Mouse (Mus musculus) ZHBTc4 (cell line): ENCODE measurements at regions not wholly inside any gene's neighbourhood (a gene's known extent, or its start where the extent isn't known, plus 50 kb on each side); places are given as distances from the start of the nearest gene placed in this dataset.

Experiments
- DNase-seq: peaks from one replicate; pipeline ENCODE4 v3.0.0-alpha.2; 2011; ENCODE audit warnings: low read depth, low spot score

DNA sequence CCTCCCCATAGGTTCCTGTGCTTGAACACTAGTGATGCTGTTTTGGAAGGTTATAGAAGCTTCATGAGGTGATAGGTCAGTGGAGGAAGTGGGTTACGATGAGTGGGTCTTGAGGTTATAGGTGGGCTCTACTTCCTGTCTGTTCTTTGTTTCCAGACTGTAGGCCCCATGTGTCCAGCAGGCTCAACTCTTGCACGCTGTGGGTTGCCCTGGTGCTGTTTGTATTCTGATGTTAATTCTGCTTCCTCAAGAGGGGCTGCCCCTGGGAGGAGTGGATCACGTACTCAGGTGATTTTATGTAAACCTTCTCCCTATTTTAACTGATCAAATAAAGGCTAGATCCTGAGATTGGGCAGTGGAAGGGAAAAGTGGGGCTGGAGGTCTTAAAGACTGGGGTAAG, 60.4 kb upstream of the Rap1gds1 start:
- DNase-seq = no peak

DNA sequence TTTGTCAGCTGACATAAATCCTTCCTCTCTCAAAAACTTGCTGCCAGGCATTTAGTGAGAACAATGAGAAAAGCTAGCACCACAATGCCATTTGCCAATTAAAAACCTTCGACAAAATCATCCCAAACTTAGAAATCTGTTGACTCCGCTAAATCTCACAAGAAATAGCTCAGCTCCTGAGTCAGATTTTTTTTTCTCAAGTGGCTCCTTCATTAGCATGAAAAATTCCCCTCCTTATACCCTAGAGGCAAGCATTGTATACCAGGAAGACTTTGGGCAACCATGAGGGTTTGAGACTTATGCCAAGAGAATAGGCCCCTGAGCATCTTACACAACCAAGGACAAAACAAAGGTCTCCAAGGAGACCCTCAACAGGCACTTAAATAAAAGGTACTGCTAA, 61.0 kb upstream of the Rap1gds1 start:
- no peak for DNase-seq

GRCm38 (mm10) chr3:139152654-139153053, 52.8 kb upstream of the Stpg2 start:
- DNase-seq = peak; percentile 4

GRCm38 (mm10) chr3:139154294-139154693, 51.2 kb upstream of the Stpg2 start:
- no peak for DNase-seq
